Mouse (Mus musculus) hindbrain, embryonic 10.5 days (tissue): ENCODE results near the gene Gm11639. TPM values are rescaled to one million over a fixed set of nuclear protein-coding genes. Genes with fewer than 3 reads are reported as not detected.

Source experiments
- DNase-seq: peaks from one replicate; pipeline ENCODE4 v3.0.0-alpha.2; 2017; ENCODE audit warnings: low spot score
- H3K27ac ChIP-seq: fragments of 300-500 bp; sonication (generic); 2 replicates; pipeline ENCODE4 v1.5.1; 2016; ENCODE audit warnings: mild to moderate bottlenecking, moderate library complexity
- H3K27me3 ChIP-seq: fragments of 300-500 bp; sonication (generic); 2 replicates; pipeline ENCODE4 v1.6.1; 2016; ENCODE audit warnings: mild to moderate bottlenecking; ENCODE audit not compliant: poor library complexity, insufficient read depth, severe bottlenecking
- H3K36me3 ChIP-seq: fragments of 300-500 bp; sonication (generic); 2 replicates; pipeline ENCODE4 v1.6.1; 2016; ENCODE audit warnings: mild to moderate bottlenecking, moderate library complexity
- H3K4me1 ChIP-seq: fragments of 300-500 bp; sonication (generic); replicated peaks from 2 replicates; pipeline ENCODE4 v1.6.1; 2016; ENCODE audit warnings: mild to moderate bottlenecking
- H3K4me3 ChIP-seq: fragments of 300-500 bp; sonication (generic); 2 replicates; pipeline ENCODE4 v1.5.1; 2016; ENCODE audit warnings: mild to moderate bottlenecking, moderate library complexity
- H3K9me3 ChIP-seq: fragments of 300-500 bp; sonication (generic); 2 replicates; pipeline ENCODE4 v1.6.1; 2016; ENCODE audit warnings: mild to moderate bottlenecking, moderate library complexity
- WGBS: fragments of 180-500 bp; shearing (Covaris S2); methylation state at CpG from one replicate; pipeline ENCODE4 v1.1.7; 2016; 5-methylcytosine and 5-hydroxymethylcytosine counted together
- polyA plus RNA-seq: library from polyadenylated mRNA; unstranded; fragments of >200 nt; fragmentation: Nextera tagmentation; extraction: Ambion mirVana; gene quantifications from 2 replicates; pipeline ENCODE4 v1.2.1, GENCODE M21; 2016

The Gm11639 gene
- polyA plus RNA-seq, 1 experiment from 2014 or later: not detected

DNA sequence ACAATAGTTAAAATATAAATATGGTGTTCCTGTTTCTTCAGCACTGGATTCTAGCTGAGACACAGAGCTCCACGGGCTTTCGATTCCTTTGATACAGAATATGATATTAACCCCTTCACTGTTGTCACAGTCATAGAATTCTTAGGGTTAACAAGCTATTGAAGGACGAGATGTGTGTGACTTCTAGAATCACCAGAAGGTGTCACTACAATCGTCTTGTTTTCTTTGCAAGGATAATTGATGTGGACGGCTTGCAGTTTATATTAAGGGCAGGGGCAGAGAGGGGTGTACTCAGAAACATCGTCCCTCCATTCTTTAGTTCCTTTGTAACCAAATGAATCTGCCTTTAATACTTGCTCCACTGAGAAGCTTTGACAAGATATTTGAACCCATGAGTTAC lies 80.3 kb downstream of the Gm11639 start:
- no peak for DNase-seq
- no peak overlapping the region for H3K4me3 ChIP-seq
- H3K27me3 ChIP-seq: no peaks in the 10 kb centered on the region
- H3K27ac ChIP-seq: no peak overlapping the region
- H3K9me3 ChIP-seq: no peaks in the 10 kb centered on the region
- no peaks in the 10 kb centered on the region for H3K36me3 ChIP-seq
- 47% methylated on average over 6 of the region's 6 CpGs for WGBS
- H3K4me1 ChIP-seq: no peaks in the 10 kb centered on the region

DNA sequence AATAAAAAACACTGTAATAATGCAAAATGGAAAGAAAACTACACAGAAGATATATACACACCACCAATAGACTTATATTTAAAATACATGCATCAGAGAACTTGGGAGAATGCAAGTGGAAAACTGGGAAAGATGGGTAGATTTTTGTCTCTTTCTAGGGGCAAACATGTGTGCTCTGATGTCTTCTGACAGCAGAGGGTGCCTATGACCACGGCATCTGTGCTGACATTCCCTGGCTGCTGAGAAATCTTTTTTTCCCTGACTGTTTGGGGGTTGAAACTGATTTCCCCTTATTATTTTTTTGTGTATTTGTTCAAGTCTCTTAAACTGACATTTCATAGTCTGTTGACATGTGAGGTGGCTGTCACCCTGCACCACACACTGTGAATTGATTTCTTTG lies 81.6 kb downstream of the Gm11639 start:
- Histone ChIP-seq H3K27me3 (no peaks in the 10 kb centered on the region), H3K9me3 (no peaks in the 10 kb centered on the region), H3K4me1 (no peaks in the 10 kb centered on the region), H3K36me3 (no peaks in the 10 kb centered on the region), H3K4me3 (no peak overlapping the region), H3K27ac (no peak overlapping the region)
- 55% methylated on average over 1 of the region's 1 CpGs for WGBS
- no peak for DNase-seq

- H3K4me3 ChIP-seq: no peak overlapping the region
- 11% methylated on average over 5 of the region's 5 CpGs for WGBS
- H3K9me3 ChIP-seq: no peaks in the 10 kb centered on the region
- no peaks in the 10 kb centered on the region for H3K36me3 ChIP-seq
- H3K27me3 ChIP-seq: no peaks in the 10 kb centered on the region
- H3K27ac ChIP-seq: no peak overlapping the region
- H3K4me1 ChIP-seq: no peaks in the 10 kb centered on the region
- DNase-seq: peak; percentile 27
These were observed 82.6 kb downstream of the Gm11639 start for GRCm38 (mm10) chr11:104768072-104768471.

DNA sequence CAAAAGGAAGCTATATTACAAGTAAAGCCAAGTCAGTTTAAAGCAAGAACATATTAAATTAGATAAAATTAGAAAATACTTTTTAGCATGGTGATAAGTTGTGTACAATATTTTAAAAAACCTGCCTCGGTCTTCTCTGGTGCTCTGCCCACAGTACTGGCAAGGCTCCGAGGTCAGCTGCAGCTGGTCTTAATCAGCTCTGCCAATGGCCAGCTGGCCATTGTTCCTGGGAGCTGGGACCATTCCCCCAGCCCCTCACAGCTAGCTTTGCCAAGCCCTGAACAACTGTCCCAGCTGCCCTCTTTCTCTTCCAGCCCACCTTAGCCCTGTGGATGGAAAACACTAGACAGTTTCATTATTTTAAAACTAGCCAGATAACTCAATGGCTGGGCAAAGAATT lies 93.3 kb downstream of the Gm11639 start:
- DNase-seq: no peak
- Histone ChIP-seq H3K4me1 (no peaks in the 10 kb centered on the region), H3K36me3 (no peaks in the 10 kb centered on the region), H3K27ac (no peak overlapping the region), H3K9me3 (no peaks in the 10 kb centered on the region), H3K4me3 (no peak overlapping the region), H3K27me3 (no peaks in the 10 kb centered on the region)
- WGBS: 82% methylated on average over 2 of the region's 2 CpGs

DNA sequence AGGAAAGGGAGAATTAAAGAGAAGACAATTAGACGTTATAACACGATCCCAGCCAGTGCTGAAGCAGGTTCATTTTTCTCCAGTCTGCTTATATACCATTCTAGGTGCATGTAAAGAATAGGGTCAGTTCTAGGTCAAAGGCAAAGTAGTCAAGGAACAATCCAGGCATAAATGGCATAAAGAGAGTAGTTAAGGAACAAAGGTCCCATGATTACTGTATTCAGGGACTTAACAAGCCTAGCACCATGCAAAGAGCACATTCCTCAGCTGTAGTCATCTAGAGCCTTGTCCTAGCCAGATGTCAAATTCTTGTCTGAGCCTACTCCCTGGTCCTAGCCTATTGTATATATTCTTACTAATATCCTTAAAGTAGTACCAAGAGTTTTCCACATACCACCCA lies 259.2 kb downstream of the Gm11639 start:
- no peak for DNase-seq
- no peaks in the 10 kb centered on the region for H3K9me3 ChIP-seq
- no peaks in the 10 kb centered on the region for H3K27me3 ChIP-seq
- WGBS: 75% methylated on average over 2 of the region's 2 CpGs
- H3K4me3 ChIP-seq: no peak overlapping the region
- no peak overlapping the region for H3K27ac ChIP-seq
- H3K36me3 ChIP-seq: no peaks in the 10 kb centered on the region
- H3K4me1 ChIP-seq: no peaks in the 10 kb centered on the region

- 77% methylated on average over 4 of the region's 4 CpGs for WGBS
- Histone ChIP-seq H3K9me3 (no peaks in the 10 kb centered on the region), H3K27me3 (no peaks in the 10 kb centered on the region), H3K4me3 (no peak overlapping the region), H3K4me1 (no peaks in the 10 kb centered on the region), H3K27ac (no peak overlapping the region), H3K36me3 (no peaks in the 10 kb centered on the region)
- no peak for DNase-seq
These were observed 266.8 kb downstream of the Gm11639 start for GRCm38 (mm10) chr11:104952349-104952748.

- no peaks in the 10 kb centered on the region for H3K9me3 ChIP-seq
- H3K36me3 ChIP-seq: no peaks in the 10 kb centered on the region
- no peak overlapping the region for H3K27ac ChIP-seq
- H3K4me3 ChIP-seq: no peak overlapping the region
- H3K27me3 ChIP-seq: no peaks in the 10 kb centered on the region
- H3K4me1 ChIP-seq: peaks cover 6% of the 10 kb centered on the region; the same call in 1 of the 2 replicates
- 89% methylated on average over 1 of the region's 1 CpGs for WGBS
- no peak for DNase-seq
These were observed 282.4 kb downstream of the Gm11639 start for GRCm38 (mm10) chr11:104967862-104968261.

GRCm38 (mm10) chr11:104968388-104968787 lies 282.9 kb downstream of the Gm11639 start:
- DNase-seq: no peak
- Histone ChIP-seq H3K36me3 (no peaks in the 10 kb centered on the region), H3K4me1 (peaks cover 6% of the 10 kb centered on the region; the same call in 1 of the 2 replicates), H3K4me3 (no peak overlapping the region), H3K27me3 (no peaks in the 10 kb centered on the region), H3K9me3 (no peaks in the 10 kb centered on the region), H3K27ac (no peak overlapping the region)
- WGBS: 91% methylated on average over 2 of the region's 2 CpGs

DNA sequence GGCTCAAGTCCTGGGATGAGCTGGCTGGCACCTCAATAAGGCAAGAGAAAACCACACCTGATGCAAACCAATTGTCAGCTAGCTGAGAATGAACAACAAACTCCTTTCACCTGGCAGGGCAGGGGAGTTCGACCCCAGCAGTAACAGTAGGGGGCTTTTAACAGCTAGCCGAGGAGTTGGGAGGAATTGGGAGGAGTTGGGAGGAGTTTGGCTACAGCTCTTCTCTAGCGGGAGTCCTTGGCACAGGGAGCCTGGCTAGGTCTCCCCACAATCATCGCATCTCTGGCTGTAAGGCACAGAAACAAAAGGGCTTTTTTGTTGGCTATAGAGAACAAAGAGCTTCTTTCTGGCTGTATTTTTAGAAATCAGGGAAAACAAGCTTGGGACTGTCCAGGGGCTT lies 285.8 kb downstream of the Gm11639 start:
- Histone ChIP-seq H3K4me3 (no peak overlapping the region), H3K27me3 (no peaks in the 10 kb centered on the region), H3K36me3 (no peaks in the 10 kb centered on the region), H3K27ac (no peak overlapping the region), H3K9me3 (no peaks in the 10 kb centered on the region), H3K4me1 (peaks cover 6% of the 10 kb centered on the region; the same call in 1 of the 2 replicates)
- 3% methylated on average over 4 of the region's 4 CpGs for WGBS
- DNase-seq: no peak

GRCm38 (mm10) chr11:104972480-104972879 lies 287.0 kb downstream of the Gm11639 start:
- Histone ChIP-seq H3K9me3 (no peaks in the 10 kb centered on the region), H3K27me3 (no peaks in the 10 kb centered on the region), H3K36me3 (no peaks in the 10 kb centered on the region), H3K4me3 (no peak overlapping the region), H3K27ac (no peak overlapping the region), H3K4me1 (peaks cover 6% of the 10 kb centered on the region; the same call in 1 of the 2 replicates)
- WGBS: 82% methylated on average over 8 of the region's 8 CpGs
- DNase-seq: no peak

- no peaks in the 10 kb centered on the region for H3K4me1 ChIP-seq
- H3K36me3 ChIP-seq: no peaks in the 10 kb centered on the region
- H3K27ac ChIP-seq: no peak overlapping the region
- no peak overlapping the region for H3K4me3 ChIP-seq
- no peaks in the 10 kb centered on the region for H3K27me3 ChIP-seq
- 64% methylated on average over 5 of the region's 5 CpGs for WGBS
- no peak for DNase-seq
- no peaks in the 10 kb centered on the region for H3K9me3 ChIP-seq
These were observed 292.5 kb downstream of the Gm11639 start for GRCm38 (mm10) chr11:104977976-104978375.

GRCm38 (mm10) chr11:104981342-104982055 lies 296.0 kb downstream of the Gm11639 start:
- Histone ChIP-seq H3K9me3 (no peaks in the 10 kb centered on the region), H3K36me3 (no peaks in the 10 kb centered on the region), H3K4me1 (no peaks in the 10 kb centered on the region), H3K27ac (no peak overlapping the region), H3K4me3 (no peak overlapping the region), H3K27me3 (no peaks in the 10 kb centered on the region)
- no peak for DNase-seq
- 79% methylated on average over 15 of the region's 15 CpGs for WGBS

- no peaks in the 10 kb centered on the region for H3K4me1 ChIP-seq
- no peaks in the 10 kb centered on the region for H3K27me3 ChIP-seq
- H3K36me3 ChIP-seq: no peaks in the 10 kb centered on the region
- DNase-seq: no peak
- H3K4me3 ChIP-seq: no peak overlapping the region
- 67% methylated on average over 2 of the region's 2 CpGs for WGBS
- no peak overlapping the region for H3K27ac ChIP-seq
- H3K9me3 ChIP-seq: no peaks in the 10 kb centered on the region
These were observed 323.7 kb downstream of the Gm11639 start for GRCm38 (mm10) chr11:105009232-105009631.

DNA sequence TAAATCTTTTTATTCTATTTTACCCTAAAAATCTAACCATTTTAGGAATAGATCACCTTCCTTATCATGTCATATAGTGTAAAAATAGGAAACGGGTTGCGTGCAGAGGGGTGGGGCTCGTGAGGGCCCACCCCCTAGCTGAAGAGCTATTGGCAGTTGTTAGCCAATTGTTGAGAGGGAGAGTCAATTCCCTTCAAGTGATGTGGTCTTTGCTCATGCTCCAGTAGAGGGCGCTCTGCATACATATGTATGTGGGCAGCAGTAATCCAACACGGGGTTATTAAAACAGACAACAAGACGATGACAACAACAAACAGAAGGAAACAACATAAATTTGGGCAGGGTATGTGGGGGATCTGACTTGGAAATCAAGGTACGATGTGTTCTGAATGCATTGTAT lies 335.6 kb downstream of the Gm11639 start:
- no peaks in the 10 kb centered on the region for H3K27me3 ChIP-seq
- no peaks in the 10 kb centered on the region for H3K4me1 ChIP-seq
- H3K4me3 ChIP-seq: no peak overlapping the region
- no peaks in the 10 kb centered on the region for H3K9me3 ChIP-seq
- DNase-seq: no peak
- 74% methylated on average over 7 of the region's 7 CpGs for WGBS
- no peaks in the 10 kb centered on the region for H3K36me3 ChIP-seq
- no peak overlapping the region for H3K27ac ChIP-seq
